Mouse (Mus musculus) neural tube, postnatal 0 days (tissue): ENCODE results near the gene Gm5728. TPM values are rescaled to one million over a fixed set of nuclear protein-coding genes. Genes with fewer than 3 reads are reported as not detected.

Experiments
- polyA plus RNA-seq: library from polyadenylated mRNA; unstranded; fragments of >200 nt; fragmentation: Nextera tagmentation; extraction: Ambion mirVana; gene quantifications from 2 replicates; pipeline ENCODE4 v1.2.1, GENCODE M21; 2015

Gene Gm5728
- not detected in 2 replicates for polyA plus RNA-seq

GRCm38 (mm10) chr7:20375310-20375709, at the start of gene Gm5728:
TSS of gene Gm5728 (minus strand) at chr7:20375410.

GRCm38 (mm10) chr7:20417642-20418041, 42.4 kb upstream of the Gm5728 start, which contains the start of gene Vmn1r100:
TSS of gene Vmn1r100 (plus strand) at chr7:20417942.

GRCm38 (mm10) chr7:20333965-20334364, 41.2 kb downstream of the Gm5728 start, which contains the start of gene Gm4133:
TSS of gene Gm4133 (minus strand) at chr7:20334065.

Other genes starting within 250 kb of the Gm5728 start
- not detected in 2 replicates for gene Vmn1r93, start 236.3 kb downstream of the Gm5728 start, polyA plus RNA-seq
- not detected in 2 replicates for gene Vmn1r94, start 207.0 kb downstream of the Gm5728 start, polyA plus RNA-seq
- not detected in 2 replicates for gene Vmn1r95, start 181.7 kb downstream of the Gm5728 start, polyA plus RNA-seq
- not detected in 2 replicates for gene Gm6164, start 169.8 kb downstream of the Gm5728 start, polyA plus RNA-seq
- not detected in 2 replicates for gene Gm4498, start 141.6 kb downstream of the Gm5728 start, polyA plus RNA-seq
- gene Gm5890, start 112.6 kb downstream of the Gm5728 start, polyA plus RNA-seq, result not detected in 2 replicates
- not detected in 2 replicates for gene Gm4133, start 41.3 kb downstream of the Gm5728 start, polyA plus RNA-seq
- not detected in 2 replicates for gene Vmn1r100, start 42.5 kb upstream of the Gm5728 start, polyA plus RNA-seq
- not detected in 2 replicates for gene Vmn1r101, start 67.2 kb upstream of the Gm5728 start, polyA plus RNA-seq
- gene Gm10670, start 99.5 kb upstream of the Gm5728 start, polyA plus RNA-seq, result not detected in 2 replicates
- not detected in 2 replicates for gene Vmn1r103, start 135.1 kb upstream of the Gm5728 start, polyA plus RNA-seq
- not detected in 2 replicates for gene Vmn1r104, start 158.4 kb upstream of the Gm5728 start, polyA plus RNA-seq
- gene Gm5726, start 170.3 kb upstream of the Gm5728 start, polyA plus RNA-seq, result not detected in 2 replicates
- not detected in 2 replicates for gene Gm4141, start 200.8 kb upstream of the Gm5728 start, polyA plus RNA-seq
- gene Gm4513, start 223.6 kb upstream of the Gm5728 start, polyA plus RNA-seq, result not detected in 2 replicates